Mouse (Mus musculus) urinary bladder, postnatal 14 days (tissue): ENCODE results near the gene Taar5.

ENCODE experiments used
- DNase-seq: peaks from one replicate; pipeline ENCODE4 v3.0.0; 2021; ENCODE audit warnings: low spot score

The Taar5 gene

GRCm38 (mm10) chr10:23970656-23971165 is at the start of gene Taar5:
Taar5 (plus strand) TSS chr10:23970706.
- no peak for DNase-seq

GRCm38 (mm10) chr10:23922468-23922867 is 48.0 kb upstream of the Taar5 start:
- DNase-seq: no peak

- no peak for DNase-seq
These were observed 46.6 kb upstream of the Taar5 start for GRCm38 (mm10) chr10:23923941-23924340.

- DNase-seq: no peak
These were observed 32.9 kb upstream of the Taar5 start for GRCm38 (mm10) chr10:23937613-23938012.

- no peak for DNase-seq
These were observed 32.2 kb upstream of the Taar5 start, which contains the start of gene Taar2 for GRCm38 (mm10) chr10:23938312-23938711. Taar2 (plus strand) TSS chr10:23938572.

GRCm38 (mm10) chr10:23942465-23942864 is 28.0 kb upstream of the Taar5 start:
- no peak for DNase-seq

GRCm38 (mm10) chr10:23948026-23948425 is 22.5 kb upstream of the Taar5 start:
- peak; percentile 29 for DNase-seq

GRCm38 (mm10) chr10:23949508-23950005 is 20.9 kb upstream of the Taar5 start, which contains the start of gene Taar3:
Taar3 (plus strand) TSS chr10:23949558.
- DNase-seq: no peak

GRCm38 (mm10) chr10:23951714-23952113 is 18.8 kb upstream of the Taar5 start:
- DNase-seq: no peak

GRCm38 (mm10) chr10:23959071-23959470 is 11.4 kb upstream of the Taar5 start:
- DNase-seq: peak; percentile 39

GRCm38 (mm10) chr10:23960444-23960915 is 10.0 kb upstream of the Taar5 start, which contains the start of gene Taar4:
Taar4 (plus strand) TSS chr10:23960494.
- DNase-seq: no peak

- no peak for DNase-seq
These were observed 7.1 kb upstream of the Taar5 start for GRCm38 (mm10) chr10:23963444-23963843.

GRCm38 (mm10) chr10:23964921-23965610 is 5.4 kb upstream of the Taar5 start:
- DNase-seq: no peak

- DNase-seq: no peak
These were observed 750 bp downstream of the Taar5 start for GRCm38 (mm10) chr10:23971256-23971655.

- DNase-seq: no peak
These were observed 7.5 kb downstream of the Taar5 start for GRCm38 (mm10) chr10:23977958-23978357.

- peak; percentile 78 for DNase-seq
These were observed 8.6 kb downstream of the Taar5 start for GRCm38 (mm10) chr10:23978901-23979705.

- DNase-seq: no peak
These were observed 15.0 kb downstream of the Taar5 start, which contains the start of gene Taar6 for GRCm38 (mm10) chr10:23985546-23985945. Taar6 (minus strand) TSS chr10:23985646.

- DNase-seq: no peak
These were observed 15.9 kb downstream of the Taar5 start for GRCm38 (mm10) chr10:23986419-23986818.

- DNase-seq: no peak
These were observed 22.9 kb downstream of the Taar5 start, which contains the start of gene Taar7a for GRCm38 (mm10) chr10:23993381-23993780. Taar7a (minus strand) TSS chr10:23993481.

- no peak for DNase-seq
These were observed 29.1 kb downstream of the Taar5 start, which contains the start of gene Taar7b for GRCm38 (mm10) chr10:23999639-24000038. Taar7b (plus strand) TSS chr10:23999939.

- no peak for DNase-seq
These were observed 35.9 kb downstream of the Taar5 start for GRCm38 (mm10) chr10:24006442-24006841.

GRCm38 (mm10) chr10:24007034-24007433 is 36.5 kb downstream of the Taar5 start:
- no peak for DNase-seq
